Mouse (Mus musculus) hindbrain, embryonic 16.5 days (tissue): ENCODE measurements around the gene Ttc9b. TPM values are rescaled to one million over a fixed set of nuclear protein-coding genes. Genes with fewer than 3 reads are reported as not detected.

Source experiments
- ATAC-seq: fragments of 200-750 bp; cut with Nextera tagmentation; 2 replicates; pipeline ENCODE4 v1.8.0; 2017; ENCODE audit warnings: moderate TSS enrichment, moderate library complexity
- H3K27ac ChIP-seq: fragments of 300-500 bp; sonication (generic); 2 replicates; pipeline ENCODE4 v1.5.1; 2014; ENCODE audit warnings: low read depth, mild to moderate bottlenecking, control low read depth, low read length, moderate library complexity
- H3K27me3 ChIP-seq: fragments of 300-500 bp; sonication (generic); replicated peaks from 2 replicates; pipeline ENCODE4 v1.6.1; 2014; ENCODE audit warnings: low read length; ENCODE audit not compliant: control insufficient read depth, insufficient read depth
- H3K36me3 ChIP-seq: fragments of 300-500 bp; sonication (generic); 2 replicates; pipeline ENCODE4 v1.6.1; 2014; ENCODE audit warnings: mild to moderate bottlenecking, low read length, moderate library complexity, mixed read lengths; ENCODE audit not compliant: control insufficient read depth, insufficient read depth
- H3K4me1 ChIP-seq: fragments of 300-500 bp; sonication (generic); 2 replicates; pipeline ENCODE4 v1.6.1; 2014; ENCODE audit warnings: low read depth, low read length; ENCODE audit not compliant: control insufficient read depth, insufficient read depth
- H3K4me2 ChIP-seq: fragments of 300-500 bp; sonication (generic); 2 replicates; pipeline ENCODE4 v1.6.1; 2014; ENCODE audit warnings: mild to moderate bottlenecking, low read length, control low read depth, moderate library complexity
- H3K4me3 ChIP-seq: fragments of 300-500 bp; sonication (generic); 2 replicates; pipeline ENCODE4 v1.5.1; 2014; ENCODE audit warnings: mild to moderate bottlenecking, low read length, control low read depth, moderate library complexity
- H3K9ac ChIP-seq: fragments of 300-500 bp; sonication (generic); 2 replicates; pipeline ENCODE4 v1.6.1; 2014; ENCODE audit warnings: low read depth, mild to moderate bottlenecking, control low read depth, low read length, moderate library complexity
- H3K9me3 ChIP-seq: fragments of 300-500 bp; sonication (generic); 2 replicates; pipeline ENCODE4 v1.6.1; 2014; ENCODE audit warnings: mild to moderate bottlenecking, low read length, moderate library complexity; ENCODE audit not compliant: control insufficient read depth
- WGBS: fragments of 180-500 bp; shearing (Covaris S2); extraction: QIAGEN DNeasy Blood & Tissue Kit; methylation state at CpG from one replicate; pipeline ENCODE4 v1.1.7; 2014; 5-methylcytosine and 5-hydroxymethylcytosine counted together
- polyA plus RNA-seq: library from polyadenylated mRNA; unstranded; fragments of >200 nt; fragmentation: Nextera tagmentation; extraction: Ambion mirVana; gene quantifications from 2 replicates; pipeline ENCODE4 v1.2.1, GENCODE M21; 2015

Ttc9b gene
- 86.2 and 99.1 TPM in 2 replicates for polyA plus RNA-seq

GRCm38 (mm10) chr7:27653681-27654437 lies at the start of gene Ttc9b:
Ttc9b (plus strand) TSS chr7:27653915.
- 2% methylated on average over 54 of the region's 62 CpGs for WGBS
- Histone ChIP-seq H3K27me3 (no peaks in the 10 kb centered on the region; the same call in 1 of the 2 replicates), H3K9me3 (no peaks in the 10 kb centered on the region), H3K4me3 (peak within 1 kb of the TSS; percentile 75), H3K4me1 (peaks cover 15% of the 10 kb centered on the region; the same call in 1 of the 2 replicates), H3K9ac (peak within 1 kb of the TSS; percentile 85), H3K4me2 (peak within 1 kb of the TSS; percentile 74), H3K27ac (peak within 1 kb of the TSS; percentile 95), H3K36me3 (peaks cover 20% of the 10 kb centered on the region)
- ATAC-seq, result peak; percentile 76

- H3K9me3 ChIP-seq, result no peaks in the 10 kb centered on the region
- no peaks in the 10 kb centered on the region for H3K27me3 ChIP-seq
- H3K4me3 ChIP-seq, result no peak overlapping the region
- H3K4me2 ChIP-seq, result no peak overlapping the region
- H3K9ac ChIP-seq, result peak overlapping the region; percentile 33; the same call in 1 of the 2 replicates
- H3K36me3 ChIP-seq, result no peaks in the 10 kb centered on the region
- ATAC-seq, result no peak
- WGBS, result 35% methylated on average over 5 of the region's 5 CpGs
- peak overlapping the region; percentile 77 for H3K27ac ChIP-seq
- H3K4me1 ChIP-seq, result peaks cover 52% of the 10 kb centered on the region
These were observed 48.9 kb upstream of the Ttc9b start for GRCm38 (mm10) chr7:27604661-27605348.

GRCm38 (mm10) chr7:27605499-27606285 lies 48.0 kb upstream of the Ttc9b start:
- peak; percentile 49 for ATAC-seq
- WGBS, result 51% methylated on average over 9 of the region's 9 CpGs
- Histone ChIP-seq H3K9ac (0 out of 2 replicates have a peak overlapping the region, but pooled peaks have one; percentile 3), H3K27me3 (no peaks in the 10 kb centered on the region), H3K9me3 (no peaks in the 10 kb centered on the region), H3K36me3 (no peaks in the 10 kb centered on the region), H3K4me3 (no peak overlapping the region), H3K27ac (peak overlapping the region; percentile 77), H3K4me2 (no peak overlapping the region), H3K4me1 (peaks cover 43% of the 10 kb centered on the region)

- peaks cover 37% of the 10 kb centered on the region for H3K4me1 ChIP-seq
- no peak overlapping the region for H3K4me3 ChIP-seq
- WGBS, result 63% methylated on average over 10 of the region's 10 CpGs
- no peaks in the 10 kb centered on the region for H3K36me3 ChIP-seq
- peak overlapping the region; percentile 77; the same call in 1 of the 2 replicates for H3K27ac ChIP-seq
- H3K9me3 ChIP-seq, result no peaks in the 10 kb centered on the region
- H3K4me2 ChIP-seq, result no peak overlapping the region
- H3K27me3 ChIP-seq, result no peaks in the 10 kb centered on the region
- no peak for ATAC-seq
- 0 out of 2 replicates have a peak overlapping the region, but pooled peaks have one; percentile 3 for H3K9ac ChIP-seq
These were observed 47.0 kb upstream of the Ttc9b start for GRCm38 (mm10) chr7:27606481-27607254.

GRCm38 (mm10) chr7:27607580-27607979 lies 46.1 kb upstream of the Ttc9b start:
- peak overlapping the region; percentile 49; the same call in 1 of the 2 replicates for H3K27ac ChIP-seq
- no peak overlapping the region for H3K4me3 ChIP-seq
- H3K4me1 ChIP-seq, result peaks cover 30% of the 10 kb centered on the region
- H3K27me3 ChIP-seq, result no peaks in the 10 kb centered on the region
- no peaks in the 10 kb centered on the region for H3K36me3 ChIP-seq
- H3K4me2 ChIP-seq, result no peak overlapping the region
- WGBS, result 39% methylated on average over 5 of the region's 5 CpGs
- H3K9me3 ChIP-seq, result no peaks in the 10 kb centered on the region
- no peak overlapping the region for H3K9ac ChIP-seq
- ATAC-seq, result peak; percentile 69

GRCm38 (mm10) chr7:27608130-27608529 lies 45.6 kb upstream of the Ttc9b start:
- no peak overlapping the region; the same call in 1 of the 2 replicates for H3K27ac ChIP-seq
- H3K9ac ChIP-seq, result no peak overlapping the region
- no peaks in the 10 kb centered on the region for H3K36me3 ChIP-seq
- no peak for ATAC-seq
- H3K9me3 ChIP-seq, result no peaks in the 10 kb centered on the region
- WGBS, result 79% methylated on average over 3 of the region's 3 CpGs
- no peak overlapping the region for H3K4me3 ChIP-seq
- H3K4me2 ChIP-seq, result no peak overlapping the region
- H3K27me3 ChIP-seq, result no peaks in the 10 kb centered on the region
- peaks cover 34% of the 10 kb centered on the region for H3K4me1 ChIP-seq

GRCm38 (mm10) chr7:27609285-27609684 lies 44.4 kb upstream of the Ttc9b start:
- no peak for ATAC-seq
- H3K4me1 ChIP-seq, result peaks cover 41% of the 10 kb centered on the region

GRCm38 (mm10) chr7:27609688-27610087 lies 44.0 kb upstream of the Ttc9b start:
- ATAC-seq, result no peak
- Histone ChIP-seq H3K36me3 (no peaks in the 10 kb centered on the region), H3K27ac (no peak overlapping the region), H3K9me3 (no peaks in the 10 kb centered on the region), H3K4me2 (no peak overlapping the region), H3K4me3 (no peak overlapping the region), H3K27me3 (no peaks in the 10 kb centered on the region), H3K4me1 (peaks cover 41% of the 10 kb centered on the region), H3K9ac (no peak overlapping the region)
- WGBS, result 77% methylated on average over 2 of the region's 2 CpGs

More at GRCm38 (mm10) chr7:27609285-27609684, 44.4 kb upstream of the Ttc9b start:
- Histone ChIP-seq H3K27ac (no peak overlapping the region), H3K27me3 (no peaks in the 10 kb centered on the region), H3K9me3 (no peaks in the 10 kb centered on the region), H3K9ac (no peak overlapping the region), H3K4me2 (no peak overlapping the region), H3K36me3 (no peaks in the 10 kb centered on the region), H3K4me3 (no peak overlapping the region)
- WGBS, result 98% methylated on average over 4 of the region's 4 CpGs
